ENCODE assay signal across 12 mouse cellular contexts in the genomic region with DNA sequence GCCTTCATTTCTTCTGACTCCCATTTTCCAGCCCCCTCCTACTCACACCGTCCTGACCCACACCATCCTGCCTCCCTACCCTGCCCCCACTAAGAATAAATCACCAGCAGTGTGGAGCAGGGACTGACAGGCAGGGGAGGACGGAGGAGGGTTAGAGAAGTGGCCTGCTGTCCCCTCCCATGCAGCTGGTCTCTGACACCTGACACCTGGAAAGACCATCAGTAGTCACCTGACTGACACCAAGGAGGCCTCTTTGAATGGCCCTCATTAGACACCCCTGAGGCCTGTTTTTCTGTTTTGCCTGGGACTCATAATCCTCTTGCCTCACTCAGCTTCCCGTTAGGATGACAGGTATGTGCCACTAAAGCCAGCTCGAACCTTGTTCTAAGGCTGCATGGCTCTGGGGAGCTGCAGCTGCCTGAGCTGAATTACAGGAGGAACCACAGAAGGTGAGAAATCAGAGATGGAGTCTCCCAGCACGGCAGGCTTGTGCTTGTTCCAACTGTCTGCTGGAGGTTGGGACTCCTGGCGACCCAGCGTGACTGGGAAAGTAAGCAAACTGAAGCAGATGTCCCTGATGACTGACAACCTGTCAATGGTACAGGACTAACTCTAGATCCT. TPM values are rescaled to one million over a fixed set of nuclear protein-coding genes. Genes with fewer than 3 reads are reported as not detected.
A peak's percentile ranks its signal among the peaks of the same experiment; 100 is the strongest.
DNase-seq lines count a peak whose midpoint lies in the region; ATAC-seq and TF ChIP-seq lines count a peak whose summit lies in the region.
"Had no signal": no experiment of that assay in that cellular context is flagged by ENCODE, and none has a peak within 500 bp of the region (broad histone marks: within the 10 kb centered on the region; RNA-seq: fewer than 3 reads in every experiment).

No protein-coding gene starts in this region.

- TF ChIP-seq POLR2A in lung, adult 2 months (IDR thresholded peaks at IDR 0.05; ENCODE audit: borderline replicate concordance, extremely low read depth, low read depth, low read length), result no peak
- TF ChIP-seq POLR2A in cerebellum, adult 2 months (IDR thresholded peaks at IDR 0.05; ENCODE audit: borderline replicate concordance, insufficient read depth, low read length), result no peak

- no peaks in the 10 kb centered on the region for H3K9me3 ChIP-seq in heart, embryonic 13.5 days
- H3K9me3 ChIP-seq in lung, embryonic 16.5 days (ENCODE audit: control insufficient read depth, low read length), result peaks cover 3% of the 10 kb centered on the region
- H3K9me3 ChIP-seq in heart, postnatal 0 days (replicated peaks; ENCODE audit: control insufficient read depth, low read length), result no peaks in the 10 kb centered on the region
- H3K9me3 ChIP-seq in stomach, embryonic 15.5 days, result no peaks in the 10 kb centered on the region

- no peak for TF ChIP-seq CTCF in lung, adult 2 months (IDR thresholded peaks at IDR 0.05; ENCODE audit: insufficient read depth, low read length)
- TF ChIP-seq CTCF in heart, postnatal 0 days (IDR thresholded peaks at IDR 0.05; ENCODE audit: low read depth), result no peak
- no peak for TF ChIP-seq CTCF in cerebellum, adult 2 months (IDR thresholded peaks at IDR 0.05; ENCODE audit: borderline replicate concordance, insufficient read depth, low read depth, low read length)

- DNase-seq in heart, adult 9 months (ENCODE audit: low spot score in 2 of 2), result no peak
- no peak for DNase-seq in lung, adult 2 months
- no peak for DNase-seq in heart, postnatal 0 days (ENCODE audit: low spot score)
- no peak for DNase-seq in right cerebral cortex, postnatal 36 days (ENCODE audit: low spot score in 2 of 2)
- DNase-seq in cerebellum, adult 2 months, result no peak
- DNase-seq: right cerebral cortex, postnatal 25 days; thymus, adult 18-20 months had no signal

- H3K4me3 ChIP-seq in heart, embryonic 13.5 days, result no peak overlapping the region; the same call in 1 of the 2 replicates
- no peak overlapping the region for H3K4me3 ChIP-seq in lung, embryonic 16.5 days (ENCODE audit: low read length)
- H3K4me3 ChIP-seq in lung, adult 2 months (replicated peaks; ENCODE audit: extremely low read depth, low read depth, low read length), result no peak overlapping the region
- H3K4me3 ChIP-seq in heart, postnatal 0 days (ENCODE audit: low read depth, low read length), result no peak overlapping the region
- H3K4me3 ChIP-seq in stomach, embryonic 15.5 days (replicated peaks), result no peak overlapping the region
- no peak overlapping the region for H3K4me3 ChIP-seq in cerebellum, adult 2 months (replicated peaks; ENCODE audit: insufficient read depth, low read depth, low read length)
- H3K4me3 ChIP-seq: erythroblast, embryonic 14.5 days had no signal

- peaks cover 33% of the 10 kb centered on the region for H3K36me3 ChIP-seq in heart, embryonic 13.5 days
- H3K36me3 ChIP-seq in lung, embryonic 16.5 days (ENCODE audit: control insufficient read depth, insufficient read depth, low read length), result peaks cover 11% of the 10 kb centered on the region
- peaks cover 19% of the 10 kb centered on the region for H3K36me3 ChIP-seq in heart, postnatal 0 days (replicated peaks; ENCODE audit: control insufficient read depth, insufficient read depth, low read length)
- peaks cover 11% of the 10 kb centered on the region; the same call in 1 of the 2 replicates for H3K36me3 ChIP-seq in stomach, embryonic 15.5 days

- peak overlapping the region; percentile 78 for H3K27ac ChIP-seq in heart, embryonic 13.5 days (replicated peaks)
- 0 out of 2 replicates have a peak overlapping the region, but pooled peaks have one; percentile 46 for H3K27ac ChIP-seq in lung, embryonic 16.5 days (ENCODE audit: low read length)
- H3K27ac ChIP-seq in heart, postnatal 0 days (ENCODE audit: low read depth), result peak overlapping the region; percentile 49; the same call in 1 of the 2 replicates
- peak overlapping the region; percentile 46 for H3K27ac ChIP-seq in stomach, embryonic 15.5 days
- no peak overlapping the region for H3K27ac ChIP-seq in cerebellum, adult 2 months (ENCODE audit: insufficient read depth, low read length)

- peaks cover 48% of the 10 kb centered on the region for H3K4me1 ChIP-seq in heart, embryonic 13.5 days
- H3K4me1 ChIP-seq in lung, embryonic 16.5 days (replicated peaks; ENCODE audit: control insufficient read depth, insufficient read depth, low read length), result peaks cover 26% of the 10 kb centered on the region
- no peaks in the 10 kb centered on the region for H3K4me1 ChIP-seq in lung, adult 2 months (ENCODE audit: control insufficient read depth, insufficient read depth, low read length)
- H3K4me1 ChIP-seq in heart, postnatal 0 days (ENCODE audit: control insufficient read depth, insufficient read depth), result peaks cover 18% of the 10 kb centered on the region
- peaks cover 33% of the 10 kb centered on the region for H3K4me1 ChIP-seq in stomach, embryonic 15.5 days
- peaks cover 16% of the 10 kb centered on the region for H3K4me1 ChIP-seq in cerebellum, adult 2 months (ENCODE audit: control insufficient read depth, insufficient read depth, low read length)

- H3K4me2 ChIP-seq in heart, embryonic 13.5 days, result peak overlapping the region; percentile 54
- no peak overlapping the region; the same call in 1 of the 2 replicates for H3K4me2 ChIP-seq in lung, embryonic 16.5 days (ENCODE audit: low read depth, low read length)
- no peak overlapping the region for H3K4me2 ChIP-seq in heart, postnatal 0 days (ENCODE audit: low read depth, low read length)
- H3K4me2 ChIP-seq in stomach, embryonic 15.5 days, result no peak overlapping the region

- H3K27me3 ChIP-seq in heart, embryonic 13.5 days (replicated peaks), result peaks cover 15% of the 10 kb centered on the region
- no peaks in the 10 kb centered on the region for H3K27me3 ChIP-seq in lung, embryonic 16.5 days (ENCODE audit: control insufficient read depth, insufficient read depth, low read depth, low read length)
- H3K27me3 ChIP-seq in heart, postnatal 0 days (ENCODE audit: control insufficient read depth, insufficient read depth, low read length), result no peaks in the 10 kb centered on the region
- 0 out of 2 replicates have a peak, but pooled peaks cover 3% of the 10 kb centered on the region for H3K27me3 ChIP-seq in stomach, embryonic 15.5 days (replicated peaks)
- H3K27me3 ChIP-seq in cerebellum, adult 2 months (ENCODE audit: control insufficient read depth, insufficient read depth, low read length), result no peaks in the 10 kb centered on the region

- 15% methylated on average over 7 of the region's 7 CpGs for WGBS in heart, embryonic 13.5 days
- 14% methylated on average over 7 of the region's 7 CpGs for WGBS in lung, embryonic 16.5 days
- 35% methylated on average over 7 of the region's 7 CpGs for WGBS in lung, adult 2 months
- WGBS in heart, postnatal 0 days, result 21% methylated on average over 7 of the region's 7 CpGs
- 12% methylated on average over 7 of the region's 7 CpGs for WGBS in stomach, embryonic 15.5 days
- WGBS in cerebellum, adult 2 months, result 20% methylated on average over 7 of the region's 7 CpGs

- no peak for TF ChIP-seq EP300 in heart, postnatal 0 days (IDR thresholded peaks at IDR 0.05; ENCODE audit: low read depth)

- no peak for ATAC-seq in heart, embryonic 13.5 days (ENCODE audit: extremely low read depth, insufficient number of reproducible peaks, low FRiP score, low TSS enrichment)
- ATAC-seq in lung, embryonic 16.5 days (ENCODE audit: low read depth), result no peak
- ATAC-seq in heart, postnatal 0 days (ENCODE audit: insufficient read depth, low read depth), result no peak
- ATAC-seq in stomach, embryonic 15.5 days (ENCODE audit: insufficient read depth, low FRiP score, low read depth), result 0 out of 2 replicates have a peak, but pooled peaks have one; percentile 6
- ATAC-seq: CD4-positive, CD25-positive, alpha-beta regulatory T cell, adult 4 months had no signal

- peak overlapping the region; percentile 70 for H3K9ac ChIP-seq in heart, embryonic 13.5 days
- 0 out of 2 replicates have a peak overlapping the region, but pooled peaks have one; percentile 40 for H3K9ac ChIP-seq in lung, embryonic 16.5 days (ENCODE audit: low read length)
- no peak overlapping the region for H3K9ac ChIP-seq in heart, postnatal 0 days (replicated peaks; ENCODE audit: low read depth, low read length)
- H3K9ac ChIP-seq in stomach, embryonic 15.5 days, result no peak overlapping the region

RNA-seq across cellular contexts. Expression of gene Vmac, which starts 9.3 kb away (rescaled TPM):
- 12.7 and 13.3 TPM in 2 replicates for polyA plus RNA-seq in heart, embryonic 13.5 days (2015; fragmentation: Nextera tagmentation; extraction: Ambion mirVana)
- polyA plus RNA-seq in lung, embryonic 16.5 days (2015; fragmentation: Nextera tagmentation; extraction: Ambion mirVana), result 15.4 and 18.2 TPM in 2 replicates
- polyA plus RNA-seq in lung, adult 2 months (2012; rRNA removed), result 31.9 and 32.4 TPM in 2 replicates
- total RNA-seq in heart, postnatal 0 days (2014; rRNA removed; ENCODE audit: low replicate concordance), result 15.1 and 16.3 TPM in 2 replicates
- polyA plus RNA-seq in heart, postnatal 0 days (2015; fragmentation: Nextera tagmentation; extraction: Ambion mirVana), result 10.7 and 11.0 TPM in 2 replicates
- polyA plus RNA-seq in stomach, embryonic 15.5 days (2015; fragmentation: Nextera tagmentation; extraction: Ambion mirVana), result 16.9 and 21.5 TPM in 2 replicates
- 17.0 and 18.2 TPM in 2 replicates for polyA plus RNA-seq in cerebellum, adult 2 months (2012; rRNA removed)

RNA-seq across cellular contexts. Expression of gene Ndufa11, which starts 9.6 kb away (rescaled TPM):
- 783 and 886 TPM in 2 replicates for polyA plus RNA-seq in heart, embryonic 13.5 days (2015; fragmentation: Nextera tagmentation; extraction: Ambion mirVana)
- 424 and 435 TPM in 2 replicates for polyA plus RNA-seq in lung, embryonic 16.5 days (2015; fragmentation: Nextera tagmentation; extraction: Ambion mirVana)
- polyA plus RNA-seq in lung, adult 2 months (2012; rRNA removed), result 348 and 393 TPM in 2 replicates
- total RNA-seq in heart, postnatal 0 days (2014; rRNA removed; ENCODE audit: low replicate concordance), result 892 and 948 TPM in 2 replicates
- 1,914 and 1,978 TPM in 2 replicates for polyA plus RNA-seq in heart, postnatal 0 days (2015; fragmentation: Nextera tagmentation; extraction: Ambion mirVana)
- 437 and 463 TPM in 2 replicates for polyA plus RNA-seq in stomach, embryonic 15.5 days (2015; fragmentation: Nextera tagmentation; extraction: Ambion mirVana)
- polyA plus RNA-seq in cerebellum, adult 2 months (2012; rRNA removed), result 518 and 557 TPM in 2 replicates

RNA-seq across cellular contexts. Expression of gene Nrtn, which starts 30.2 kb away (rescaled TPM):
- polyA plus RNA-seq in heart, embryonic 13.5 days (2015; fragmentation: Nextera tagmentation; extraction: Ambion mirVana), result 7.9 and 8.6 TPM in 2 replicates
- 5.1 and 7.3 TPM in 2 replicates for polyA plus RNA-seq in lung, embryonic 16.5 days (2015; fragmentation: Nextera tagmentation; extraction: Ambion mirVana)
- 17.3 and 23.2 TPM in 2 replicates for polyA plus RNA-seq in lung, adult 2 months (2012; rRNA removed)
- 83.1 and 104 TPM in 2 replicates for total RNA-seq in heart, postnatal 0 days (2014; rRNA removed; ENCODE audit: low replicate concordance)
- 33.9 and 35.5 TPM in 2 replicates for polyA plus RNA-seq in heart, postnatal 0 days (2015; fragmentation: Nextera tagmentation; extraction: Ambion mirVana)
- polyA plus RNA-seq in stomach, embryonic 15.5 days (2015; fragmentation: Nextera tagmentation; extraction: Ambion mirVana), result 13.3 and 14.7 TPM in 2 replicates
- 7.2 and 9.3 TPM in 2 replicates for polyA plus RNA-seq in cerebellum, adult 2 months (2012; rRNA removed)
- polyA plus RNA-seq: CD4-positive, CD25-positive, alpha-beta regulatory T cell, adult 4 months had no signal

RNA-seq across cellular contexts. Expression of gene Dus3l, which starts 37.4 kb away (rescaled TPM):
- polyA plus RNA-seq in heart, embryonic 13.5 days (2015; fragmentation: Nextera tagmentation; extraction: Ambion mirVana), result 31.9 and 33.2 TPM in 2 replicates
- 40.8 and 43.6 TPM in 2 replicates for polyA plus RNA-seq in lung, embryonic 16.5 days (2015; fragmentation: Nextera tagmentation; extraction: Ambion mirVana)
- polyA plus RNA-seq in lung, adult 2 months (2012; rRNA removed), result 81.7 and 84.5 TPM in 2 replicates
- total RNA-seq in heart, postnatal 0 days (2014; rRNA removed; ENCODE audit: low replicate concordance), result 25.8 and 28.9 TPM in 2 replicates
- 21.1 and 23.0 TPM in 2 replicates for polyA plus RNA-seq in heart, postnatal 0 days (2015; fragmentation: Nextera tagmentation; extraction: Ambion mirVana)
- polyA plus RNA-seq in stomach, embryonic 15.5 days (2015; fragmentation: Nextera tagmentation; extraction: Ambion mirVana), result 40.1 and 48.2 TPM in 2 replicates
- polyA plus RNA-seq in cerebellum, adult 2 months (2012; rRNA removed), result 168 and 169 TPM in 2 replicates

RNA-seq across cellular contexts. Expression of gene Prr22, which starts 42.9 kb away (rescaled TPM):
- polyA plus RNA-seq in heart, embryonic 13.5 days (2015; fragmentation: Nextera tagmentation; extraction: Ambion mirVana), result 0.78 and 1.0 TPM in 2 replicates
- polyA plus RNA-seq in lung, embryonic 16.5 days (2015; fragmentation: Nextera tagmentation; extraction: Ambion mirVana), result 0.84 and 1.5 TPM in 2 replicates
- 1.6 and 2.2 TPM in 2 replicates for polyA plus RNA-seq in lung, adult 2 months (2012; rRNA removed)
- total RNA-seq in heart, postnatal 0 days (2014; rRNA removed; ENCODE audit: low replicate concordance), result 0.62 TPM in 1 of 2 replicates, not detected in the other
- 0.49 and 0.67 TPM in 2 replicates for polyA plus RNA-seq in heart, postnatal 0 days (2015; fragmentation: Nextera tagmentation; extraction: Ambion mirVana)
- polyA plus RNA-seq in stomach, embryonic 15.5 days (2015; fragmentation: Nextera tagmentation; extraction: Ambion mirVana), result 1.3 and 1.4 TPM in 2 replicates
- polyA plus RNA-seq in cerebellum, adult 2 months (2012; rRNA removed), result 3.0 and 3.5 TPM in 2 replicates

Comparison
In these comparisons a context has a peak if more than half of its experiments do, and no peak if none do; other contexts are left out.
1. H3K9ac ChIP-seq: peak in heart, embryonic 13.5 days (single experiment) and lung, embryonic 16.5 days (single experiment); none in heart, postnatal 0 days (single experiment) and stomach, embryonic 15.5 days (single experiment).